Mouse (Mus musculus): ENCODE measurements around the gene Gm20388. TPM values are rescaled to one million over a fixed set of nuclear protein-coding genes. Genes with fewer than 3 reads are reported as not detected.
"Not testable (repeated sequence)": the region's sequence is repeated elsewhere in the genome, so short reads cannot be mapped to it uniquely, and the experiment has no call there.

Gm20388 gene
- total RNA-seq, 2 experiments from 2014 or later: 5.8 TPM; not detected in 1

GRCm38 (mm10) chr8:123630841-123631251 lies 3720.2 kb downstream of the Gm20388 start:
- no peak for DNase-seq

- DNase-seq: not testable (repeated sequence)
Measured at GRCm38 (mm10) chr8:123631746-123632145, 3721.1 kb downstream of the Gm20388 start.

- no peak for DNase-seq
Measured at GRCm38 (mm10) chr8:123632257-123632656, 3721.6 kb downstream of the Gm20388 start.

- no peak for DNase-seq
Measured at GRCm38 (mm10) chr8:123633801-123634200, 3723.2 kb downstream of the Gm20388 start.

GRCm38 (mm10) chr8:123634395-123635131 lies 3723.9 kb downstream of the Gm20388 start:
- DNase-seq: no peak

- no peak for DNase-seq
Measured at GRCm38 (mm10) chr8:123635671-123636070, 3725.0 kb downstream of the Gm20388 start.

GRCm38 (mm10) chr8:123643330-123644051 lies 3732.8 kb downstream of the Gm20388 start:
- peak; percentile 76 for DNase-seq

GRCm38 (mm10) chr8:123645229-123645628 lies 3734.6 kb downstream of the Gm20388 start:
- no peak for DNase-seq

GRCm38 (mm10) chr8:123648245-123649170 lies 3737.9 kb downstream of the Gm20388 start:
- peak; percentile 50 for DNase-seq

- no peak for DNase-seq
Measured at GRCm38 (mm10) chr8:123649483-123649882, 3738.8 kb downstream of the Gm20388 start.

- no peak for DNase-seq
Measured at GRCm38 (mm10) chr8:123651390-123652098, 3740.9 kb downstream of the Gm20388 start.

- no peak for DNase-seq
Measured at GRCm38 (mm10) chr8:123652641-123653040, 3742.0 kb downstream of the Gm20388 start.

- peak; percentile 97 for DNase-seq
Measured at GRCm38 (mm10) chr8:123653308-123653993, 3742.8 kb downstream of the Gm20388 start, which contains the start of gene Rhou. Rhou (plus strand) TSS chr8:123653929.

GRCm38 (mm10) chr8:123653994-123654569 lies 3743.4 kb downstream of the Gm20388 start:
- peak; percentile 68 for DNase-seq

- DNase-seq: no peak
Measured at GRCm38 (mm10) chr8:123654763-123655162, 3744.1 kb downstream of the Gm20388 start.

- DNase-seq: no peak
Measured at GRCm38 (mm10) chr8:123655351-123655779, 3744.7 kb downstream of the Gm20388 start.

- no peak for DNase-seq
Measured at GRCm38 (mm10) chr8:123657826-123658225, 3747.2 kb downstream of the Gm20388 start.

GRCm38 (mm10) chr8:123659469-123660057 lies 3748.9 kb downstream of the Gm20388 start:
- DNase-seq: no peak

- no peak for DNase-seq
Measured at GRCm38 (mm10) chr8:123661515-123661914, 3750.9 kb downstream of the Gm20388 start.

- DNase-seq: no peak
Measured at GRCm38 (mm10) chr8:123665580-123665979, 3754.9 kb downstream of the Gm20388 start.

Data from heart, postnatal 4 days (tissue).